Mouse (Mus musculus) testis, adult 2 months (tissue): ENCODE data around the gene Klk13.

Experiments used
- CTCF ChIP-seq: fragments of 200-500 bp; IDR thresholded peaks from 2 replicates; pipeline ENCODE4 v1.5.1; 2012; ENCODE audit warnings: low read depth, mild to moderate bottlenecking, inconsistent platforms, low read length, moderate library complexity; ENCODE audit not compliant: control insufficient read depth, insufficient read depth, insufficient replicate concordance
- POLR2A ChIP-seq: fragments of 200-500 bp; IDR thresholded peaks from 2 replicates; pipeline ENCODE4 v1.6.1; 2012; ENCODE audit warnings: low read depth, mild to moderate bottlenecking, inconsistent platforms, low read length, moderate library complexity; ENCODE audit not compliant: control insufficient read depth

DNA sequence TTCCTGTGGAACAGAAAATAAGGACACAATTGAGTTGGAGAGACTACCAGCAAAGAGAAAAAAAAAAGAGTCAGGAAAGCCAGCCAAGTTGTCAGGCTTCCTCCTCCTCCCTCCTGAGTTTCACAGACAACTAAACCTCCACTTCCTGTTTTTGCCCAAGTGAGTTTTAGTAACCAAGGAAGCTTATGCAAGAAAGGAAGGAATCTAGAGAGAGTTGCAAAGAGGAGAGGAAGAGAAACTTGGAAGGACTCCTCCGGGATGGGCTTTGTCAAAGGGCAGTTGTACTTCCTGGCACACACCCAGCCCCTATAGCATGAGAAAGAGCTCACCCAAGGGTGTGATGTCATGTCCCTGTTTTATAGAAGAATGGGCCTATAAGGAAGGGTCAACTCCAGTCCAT is 35.4 kb downstream of the Klk13 start:
- TF ChIP-seq CTCF (no peak), POLR2A (no peak)
